Mouse (Mus musculus) liver, embryonic 12.5 days (tissue): ENCODE results near the gene Pitpnm1. TPM values are rescaled to one million over a fixed set of nuclear protein-coding genes. Genes with fewer than 3 reads are reported as not detected.
A peak's percentile ranks its signal among the peaks of the same experiment; 100 is the strongest.
"Not testable (repeated sequence)": the region's sequence is repeated elsewhere in the genome, so short reads cannot be mapped to it uniquely, and the experiment has no call there.

Experiments used
- ATAC-seq: fragments of 200-750 bp; cut with Nextera tagmentation; 2 replicates; pipeline ENCODE4 v1.8.0; 2017; ENCODE audit warnings: moderate number of reproducible peaks, mild to moderate bottlenecking, moderate library complexity
- H3K27ac ChIP-seq: fragments of 300-500 bp; sonication (generic); 2 replicates; pipeline ENCODE4 v1.5.1; 2016; ENCODE audit warnings: mild to moderate bottlenecking
- H3K27me3 ChIP-seq: fragments of 300-500 bp; sonication (generic); replicated peaks from 2 replicates; pipeline ENCODE4 v1.6.1; 2016; ENCODE audit warnings: mild to moderate bottlenecking, moderate library complexity
- H3K36me3 ChIP-seq: fragments of 300-500 bp; sonication (generic); 2 replicates; pipeline ENCODE4 v1.6.1; 2016; ENCODE audit warnings: mild to moderate bottlenecking, moderate library complexity
- H3K4me1 ChIP-seq: fragments of 300-500 bp; sonication (generic); 2 replicates; pipeline ENCODE4 v1.6.1; 2016
- H3K4me2 ChIP-seq: fragments of 300-500 bp; sonication (generic); 2 replicates; pipeline ENCODE4 v1.6.1; 2016; ENCODE audit warnings: mild to moderate bottlenecking, moderate library complexity
- H3K4me3 ChIP-seq: fragments of 300-500 bp; sonication (generic); 2 replicates; pipeline ENCODE4 v1.5.1; 2016; ENCODE audit warnings: mild to moderate bottlenecking, moderate library complexity
- H3K9ac ChIP-seq: fragments of 300-500 bp; sonication (generic); 2 replicates; pipeline ENCODE4 v1.6.1; 2016; ENCODE audit warnings: mild to moderate bottlenecking, moderate library complexity
- H3K9me3 ChIP-seq: fragments of 300-500 bp; sonication (generic); replicated peaks from 2 replicates; pipeline ENCODE4 v1.6.1; 2016; ENCODE audit warnings: mild to moderate bottlenecking, moderate library complexity
- WGBS: fragments of 180-500 bp; shearing (Covaris S2); methylation state at CpG from one replicate; pipeline ENCODE4 v1.1.7; 2016; ENCODE audit not compliant: insufficient replicate concordance; 5-methylcytosine and 5-hydroxymethylcytosine counted together
- polyA plus RNA-seq: library from polyadenylated mRNA; unstranded; fragments of >200 nt; fragmentation: Nextera tagmentation; extraction: Ambion mirVana; gene quantifications from 2 replicates; pipeline ENCODE4 v1.2.1, GENCODE M21; 2016

Pitpnm1 gene
- polyA plus RNA-seq, 1 experiment from 2014 or later, result 5.0 TPM

DNA sequence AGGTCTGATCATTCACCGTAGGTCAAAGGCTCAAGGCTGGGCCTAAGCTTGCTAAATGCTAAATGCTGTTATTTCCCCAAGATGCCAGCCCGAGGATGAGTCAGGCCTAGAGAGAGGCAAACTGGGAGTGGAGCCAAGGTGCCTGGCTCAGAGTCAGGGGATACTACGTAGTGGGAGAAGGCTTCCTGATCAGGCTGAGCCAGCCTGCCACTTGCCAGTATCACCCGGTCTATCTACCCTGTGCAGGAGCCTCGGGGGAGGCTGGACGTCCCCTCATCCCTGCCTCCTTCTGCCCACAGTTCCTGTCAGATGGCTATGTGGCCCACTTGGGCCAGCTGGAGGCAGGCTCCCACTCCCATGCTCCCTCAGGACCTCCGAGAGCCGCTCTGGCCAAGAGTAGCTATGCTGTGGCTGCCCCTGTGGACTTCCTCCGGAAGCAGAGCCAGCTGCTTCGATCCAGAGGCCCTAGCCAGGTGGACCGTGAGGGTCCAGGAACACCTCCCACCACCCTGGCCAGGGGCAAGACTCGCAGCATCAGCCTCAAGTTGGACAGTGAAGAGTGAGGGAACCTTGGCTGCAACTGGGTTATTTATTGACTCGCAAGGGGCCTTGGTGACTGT is 13.5 kb downstream of the Pitpnm1 start:
- ATAC-seq, result peak; percentile 74
- H3K9ac ChIP-seq, result peak overlapping the region; percentile 55
- peak overlapping the region; percentile 66 for H3K27ac ChIP-seq
- no peaks in the 10 kb centered on the region for H3K27me3 ChIP-seq
- peak overlapping the region; percentile 13; the same call in 1 of the 2 replicates for H3K4me3 ChIP-seq
- no peaks in the 10 kb centered on the region for H3K9me3 ChIP-seq
- peaks cover 24% of the 10 kb centered on the region for H3K4me1 ChIP-seq
- 41% methylated on average over 13 of the region's 13 CpGs for WGBS
- peaks cover 57% of the 10 kb centered on the region for H3K36me3 ChIP-seq
- peak overlapping the region; percentile 52 for H3K4me2 ChIP-seq

DNA sequence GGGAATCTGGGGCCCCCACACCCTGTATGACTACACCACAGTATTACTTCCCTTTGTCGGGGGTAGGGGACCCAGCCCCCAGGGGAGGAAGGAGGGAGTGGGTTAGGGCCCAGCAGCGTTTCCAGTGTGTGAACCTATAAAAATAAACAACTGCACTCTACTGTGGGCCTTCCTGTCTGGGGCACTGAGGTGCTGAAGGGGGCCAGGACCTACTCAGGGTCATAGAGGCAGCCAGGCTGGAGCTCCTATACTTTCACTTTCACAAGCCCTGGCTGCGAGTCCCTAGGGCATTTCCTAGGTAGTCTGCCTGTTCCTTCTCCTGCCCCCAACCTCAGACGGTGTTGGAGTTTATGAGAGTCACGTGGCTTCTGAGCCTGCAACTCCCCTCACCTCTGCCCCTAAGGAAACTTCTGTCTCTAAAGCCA is 14.0 kb downstream of the Pitpnm1 start:
- H3K36me3 ChIP-seq, result peaks cover 59% of the 10 kb centered on the region
- peak overlapping the region; percentile 52 for H3K4me2 ChIP-seq
- 14% methylated on average over 5 of the region's 5 CpGs for WGBS
- no peaks in the 10 kb centered on the region for H3K9me3 ChIP-seq
- H3K9ac ChIP-seq, result peak overlapping the region; percentile 55
- H3K27me3 ChIP-seq, result no peaks in the 10 kb centered on the region
- ATAC-seq, result peak; percentile 20; the same call in 1 of the 2 replicates
- H3K4me1 ChIP-seq, result peaks cover 24% of the 10 kb centered on the region
- H3K27ac ChIP-seq, result peak overlapping the region; percentile 66
- H3K4me3 ChIP-seq, result peak overlapping the region; percentile 15; the same call in 1 of the 2 replicates

DNA sequence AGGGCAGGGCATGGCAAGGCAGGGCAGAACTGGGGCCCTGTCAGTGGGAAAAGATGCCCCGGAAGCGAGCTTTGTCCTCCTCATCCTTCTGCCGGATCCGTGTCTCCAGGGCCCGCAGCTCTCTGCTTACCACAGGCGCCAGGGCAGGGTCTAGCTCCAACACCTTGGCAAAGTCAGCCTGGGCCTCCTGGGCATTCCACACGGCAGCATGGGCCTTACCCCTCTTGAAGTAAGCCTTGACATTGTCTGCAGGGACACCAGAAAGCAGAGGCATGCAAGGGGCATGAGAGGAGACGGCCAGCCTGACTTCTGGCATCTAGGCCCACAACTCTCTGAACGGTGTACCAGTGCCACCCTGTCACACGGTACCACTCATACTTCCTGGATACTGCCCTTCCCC is 14.8 kb downstream of the Pitpnm1 start:
- H3K9ac ChIP-seq, result peak overlapping the region; percentile 55; the same call in 1 of the 2 replicates
- peak overlapping the region; percentile 52 for H3K4me2 ChIP-seq
- no peaks in the 10 kb centered on the region for H3K9me3 ChIP-seq
- peaks cover 27% of the 10 kb centered on the region for H3K4me1 ChIP-seq
- ATAC-seq, result no peak
- 87% methylated on average over 10 of the region's 10 CpGs for WGBS
- no peaks in the 10 kb centered on the region for H3K27me3 ChIP-seq
- no peak overlapping the region for H3K4me3 ChIP-seq
- peaks cover 61% of the 10 kb centered on the region for H3K36me3 ChIP-seq
- H3K27ac ChIP-seq, result 0 out of 2 replicates have a peak overlapping the region, but pooled peaks have one; percentile 66

DNA sequence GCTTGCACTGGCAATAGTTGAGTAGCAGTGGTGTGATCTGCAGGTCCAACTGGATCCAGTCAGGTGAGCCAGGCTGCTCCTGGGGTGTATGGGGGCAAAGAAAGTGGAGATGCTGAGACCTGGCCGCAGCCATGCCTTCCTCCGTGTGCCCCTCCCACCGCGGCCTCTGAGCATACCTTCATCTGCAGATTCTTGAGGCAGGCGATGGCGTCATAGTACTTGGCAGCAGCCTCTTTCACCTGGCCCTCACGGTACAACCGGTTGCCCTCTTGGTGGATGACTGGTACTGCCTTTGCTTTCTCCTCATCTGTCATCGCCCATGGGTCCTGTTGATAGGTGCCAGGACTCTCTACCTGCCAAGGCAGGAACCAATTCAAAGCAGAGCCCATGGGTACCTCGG is 15.3 kb downstream of the Pitpnm1 start:
- H3K36me3 ChIP-seq, result peaks cover 61% of the 10 kb centered on the region

DNA sequence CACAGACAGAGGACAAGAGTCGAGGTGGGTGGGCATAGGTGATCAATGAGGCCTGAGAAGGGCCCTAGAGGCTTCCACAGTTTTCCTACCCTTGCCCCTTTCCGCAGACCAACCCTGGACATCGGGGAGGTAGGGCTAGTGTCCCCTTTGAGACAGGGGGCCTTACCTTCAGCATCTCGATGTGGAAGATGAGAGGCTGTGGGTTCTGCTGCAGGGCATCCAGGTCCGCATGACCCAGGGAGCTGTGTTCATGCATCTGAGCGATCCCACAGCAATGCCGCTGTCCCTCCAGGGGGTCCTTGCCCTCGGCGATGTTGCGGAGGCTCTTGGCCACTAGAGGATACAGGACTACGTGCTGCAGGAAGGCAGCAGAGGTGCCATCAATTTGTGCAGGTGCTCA is 16.0 kb downstream of the Pitpnm1 start:
- Histone ChIP-seq H3K4me1 (peaks cover 40% of the 10 kb centered on the region), H3K4me2 (no peak overlapping the region), H3K9me3 (no peaks in the 10 kb centered on the region), H3K36me3 (peaks cover 61% of the 10 kb centered on the region), H3K4me3 (no peak overlapping the region), H3K27me3 (no peaks in the 10 kb centered on the region), H3K27ac (no peak overlapping the region), H3K9ac (no peak overlapping the region)
- WGBS, result 80% methylated on average over 11 of the region's 11 CpGs
- ATAC-seq, result no peak

More for the DNA sequence above, 15.3 kb downstream of the Pitpnm1 start:
- no peak overlapping the region for H3K4me3 ChIP-seq
- no peak for ATAC-seq
- H3K9ac ChIP-seq, result no peak overlapping the region
- H3K27me3 ChIP-seq, result no peaks in the 10 kb centered on the region
- 91% methylated on average over 10 of the region's 10 CpGs for WGBS
- H3K4me1 ChIP-seq, result peaks cover 33% of the 10 kb centered on the region
- no peak overlapping the region for H3K27ac ChIP-seq
- no peaks in the 10 kb centered on the region for H3K9me3 ChIP-seq
- H3K4me2 ChIP-seq, result no peak overlapping the region

DNA sequence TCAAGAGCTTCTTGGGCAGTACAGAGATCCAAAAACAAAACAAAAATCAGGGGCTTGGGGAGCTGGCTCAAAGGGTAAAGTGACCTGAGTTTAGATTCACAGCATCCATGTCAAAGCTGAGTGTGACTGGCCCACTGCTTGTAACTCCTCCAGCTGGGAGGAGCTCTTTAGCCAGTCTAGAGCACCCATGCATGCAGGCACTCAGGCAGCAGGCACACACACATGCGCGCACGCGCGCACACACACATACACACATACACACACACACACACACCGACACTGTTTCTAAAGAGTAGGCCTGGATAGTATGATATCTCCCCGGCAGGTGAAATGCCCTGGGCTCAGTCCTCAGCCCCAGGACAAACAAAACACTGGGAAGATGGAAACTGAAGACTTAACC is 17.2 kb downstream of the Pitpnm1 start:
- peaks cover 49% of the 10 kb centered on the region for H3K4me1 ChIP-seq
- H3K27ac ChIP-seq, result no peak overlapping the region
- H3K4me2 ChIP-seq, result no peak overlapping the region
- H3K36me3 ChIP-seq, result peaks cover 61% of the 10 kb centered on the region
- H3K9me3 ChIP-seq, result no peaks in the 10 kb centered on the region
- no peak overlapping the region for H3K4me3 ChIP-seq
- 92% methylated on average over 7 of the region's 7 CpGs for WGBS
- H3K27me3 ChIP-seq, result no peaks in the 10 kb centered on the region
- no peak overlapping the region for H3K9ac ChIP-seq
- no peak for ATAC-seq

DNA sequence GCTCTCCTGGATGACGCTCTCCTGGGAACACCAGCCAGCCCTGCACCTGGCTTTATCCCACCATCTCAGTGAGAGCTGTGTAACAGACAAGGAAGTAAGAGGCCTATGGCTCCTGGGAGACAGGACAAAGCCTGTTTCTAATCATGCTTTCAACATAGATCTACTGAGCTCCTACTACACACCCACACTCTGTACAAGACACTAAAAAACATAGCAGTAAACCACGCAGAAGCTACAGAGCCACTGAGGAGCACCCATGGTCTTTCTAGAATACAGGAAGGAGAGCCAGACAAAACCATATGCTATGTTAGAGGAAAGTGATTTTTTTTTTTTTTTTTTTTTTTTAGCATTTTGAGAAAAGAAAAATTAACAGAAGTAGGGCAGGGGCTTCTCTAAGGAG is 18.6 kb downstream of the Pitpnm1 start:
- Histone ChIP-seq H3K9me3 (no peaks in the 10 kb centered on the region), H3K4me3 (no peak overlapping the region), H3K4me1 (peaks cover 52% of the 10 kb centered on the region), H3K9ac (no peak overlapping the region), H3K27me3 (no peaks in the 10 kb centered on the region), H3K27ac (no peak overlapping the region), H3K36me3 (peaks cover 48% of the 10 kb centered on the region), H3K4me2 (no peak overlapping the region)
- ATAC-seq, result no peak
- WGBS, result 84% methylated on average over 2 of the region's 2 CpGs

DNA sequence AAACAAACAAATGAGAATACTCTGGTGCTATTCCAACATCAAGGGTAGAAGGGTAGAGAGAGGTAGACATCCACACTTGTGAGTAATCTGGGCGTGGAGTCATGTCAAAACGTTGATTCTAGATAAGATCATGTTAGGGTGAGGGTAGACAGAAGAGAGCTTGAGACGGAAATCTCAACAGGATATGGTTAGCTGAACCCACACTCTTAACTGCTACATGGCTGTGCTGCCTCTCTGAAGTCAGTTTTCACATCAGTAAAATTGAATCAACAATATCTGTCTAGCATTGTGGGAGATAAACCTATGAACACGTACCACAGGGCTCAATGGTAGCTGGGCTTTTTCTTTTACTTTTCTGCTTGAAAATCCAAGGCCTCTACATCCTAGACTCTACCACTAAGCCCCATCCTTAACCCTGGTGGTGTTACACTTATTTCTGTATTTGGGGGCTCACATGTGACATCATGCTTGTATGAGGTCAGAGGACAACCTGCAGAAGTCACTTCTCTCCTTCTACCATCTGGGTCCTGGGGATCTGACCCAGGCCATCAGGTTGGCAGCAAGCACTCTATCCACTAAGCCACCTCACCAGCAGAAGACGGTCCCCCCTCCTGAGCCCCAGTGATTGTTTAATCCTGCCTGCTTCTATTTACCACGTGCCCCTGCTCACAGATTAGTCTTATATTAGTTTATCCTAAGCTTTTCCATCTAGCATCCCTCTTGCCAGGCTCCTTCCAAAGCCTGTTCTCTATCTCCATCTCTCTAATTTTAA is 20.1 kb downstream of the Pitpnm1 start:
- no peaks in the 10 kb centered on the region for H3K9me3 ChIP-seq
- no peak for ATAC-seq
- H3K4me1 ChIP-seq, result peaks cover 53% of the 10 kb centered on the region
- 61% methylated on average over 6 of the region's 6 CpGs for WGBS
- H3K27me3 ChIP-seq, result no peaks in the 10 kb centered on the region
- peaks cover 36% of the 10 kb centered on the region for H3K36me3 ChIP-seq
- no peak overlapping the region for H3K4me3 ChIP-seq
- no peak overlapping the region for H3K9ac ChIP-seq
- no peak overlapping the region for H3K27ac ChIP-seq
- H3K4me2 ChIP-seq, result peak overlapping the region; percentile 70; the same call in 1 of the 2 replicates

DNA sequence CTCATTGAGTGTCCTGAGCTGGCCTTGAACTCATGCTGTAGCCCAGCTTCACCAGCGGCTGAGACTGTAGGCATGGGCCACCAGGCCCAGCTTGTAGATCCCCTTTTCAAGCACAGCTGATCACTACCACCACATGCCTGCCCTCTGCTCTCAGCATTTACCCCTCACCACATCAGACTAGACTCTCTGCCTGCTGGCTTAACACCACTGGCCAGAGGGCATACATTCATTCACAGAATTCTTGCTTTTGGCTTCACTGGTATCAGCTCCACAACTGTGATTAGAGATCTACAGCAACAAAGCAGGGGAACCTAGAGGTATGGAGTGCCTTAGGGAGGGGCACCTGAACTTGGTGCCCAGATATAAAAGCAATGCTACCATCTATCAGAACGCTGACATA is 20.7 kb downstream of the Pitpnm1 start:
- Histone ChIP-seq H3K4me1 (peaks cover 59% of the 10 kb centered on the region), H3K4me3 (peak overlapping the region; percentile 51; the same call in 1 of the 2 replicates), H3K27ac (0 out of 2 replicates have a peak overlapping the region, but pooled peaks have one; percentile 14), H3K9ac (no peak overlapping the region), H3K4me2 (peak overlapping the region; percentile 70), H3K9me3 (no peaks in the 10 kb centered on the region), H3K36me3 (peaks cover 30% of the 10 kb centered on the region), H3K27me3 (no peaks in the 10 kb centered on the region)
- WGBS, result 85% methylated on average over 2 of the region's 2 CpGs
- no peak for ATAC-seq

DNA sequence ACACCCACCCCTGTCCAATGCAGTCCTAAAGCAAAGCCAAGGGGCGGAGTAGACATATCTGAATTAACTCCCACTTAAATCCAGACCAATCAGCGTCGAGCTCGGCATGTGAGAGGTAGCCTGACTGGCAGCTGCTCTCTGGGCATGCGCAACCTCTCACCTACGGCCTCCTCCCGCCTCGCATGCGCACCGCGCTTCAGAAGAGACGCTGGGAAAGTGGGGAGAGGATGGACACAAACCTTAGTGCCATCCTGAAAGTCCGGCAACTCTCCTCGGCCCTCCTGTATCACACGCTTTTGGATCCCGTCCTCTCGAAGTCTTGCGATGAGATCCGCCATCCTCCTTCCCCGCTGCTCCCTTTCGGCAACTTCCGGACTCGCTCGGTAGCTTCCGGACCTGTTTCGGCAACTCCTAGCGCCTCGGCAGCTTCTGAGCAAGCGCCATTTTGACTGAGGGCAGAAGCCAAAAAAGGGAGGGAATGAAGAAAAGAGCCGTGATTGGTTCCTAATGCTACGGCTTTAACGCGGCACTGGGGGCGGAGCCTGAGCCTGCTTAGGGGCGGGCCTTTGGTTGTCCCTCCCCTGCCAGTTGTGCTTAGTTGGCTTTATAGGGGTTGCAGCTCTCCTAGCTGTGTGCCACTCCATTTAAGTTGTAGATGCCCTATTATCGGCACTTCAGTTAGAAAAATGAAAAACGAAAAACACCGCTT is 21.5 kb downstream of the Pitpnm1 start:
- H3K9me3 ChIP-seq, result no peaks in the 10 kb centered on the region
- H3K4me3 ChIP-seq, result peak overlapping the region; percentile 51
- no peaks in the 10 kb centered on the region for H3K27me3 ChIP-seq
- WGBS, result 3% methylated on average over 38 of the region's 38 CpGs
- H3K4me1 ChIP-seq, result peaks cover 60% of the 10 kb centered on the region
- peak; percentile 69 for ATAC-seq
- H3K27ac ChIP-seq, result peak overlapping the region; percentile 85
- peak overlapping the region; percentile 53 for H3K9ac ChIP-seq
- H3K4me2 ChIP-seq, result peak overlapping the region; percentile 70
- H3K36me3 ChIP-seq, result peaks cover 22% of the 10 kb centered on the region

DNA sequence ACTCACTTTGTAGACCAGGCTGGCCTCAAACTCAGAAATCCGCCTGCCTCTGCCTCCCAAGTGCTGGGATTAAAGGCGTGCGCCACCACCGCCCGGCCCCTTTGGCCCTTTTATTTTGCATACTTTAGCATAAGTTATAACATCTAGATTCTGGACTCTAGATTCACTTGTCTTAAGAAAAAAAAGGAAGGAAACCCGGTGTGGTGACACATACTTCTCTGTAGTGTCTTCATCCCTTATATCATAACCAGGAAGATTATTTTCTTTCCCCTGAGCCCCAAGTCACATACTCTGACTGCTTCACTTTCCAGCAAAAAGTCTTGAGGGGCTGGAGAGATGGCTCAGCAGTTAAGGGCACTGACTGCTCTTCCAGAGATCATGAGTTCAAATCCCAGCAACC is 22.1 kb downstream of the Pitpnm1 start:
- Histone ChIP-seq H3K4me1 (peaks cover 66% of the 10 kb centered on the region), H3K9ac (0 out of 2 replicates have a peak overlapping the region, but pooled peaks have one; percentile 36), H3K4me2 (peak overlapping the region; percentile 70), H3K36me3 (peaks cover 16% of the 10 kb centered on the region), H3K27ac (peak overlapping the region; percentile 85)
- not testable (repeated sequence) for H3K9me3 ChIP-seq, H3K4me3 ChIP-seq, ATAC-seq, H3K27me3 ChIP-seq
- WGBS, result 34% methylated on average over 6 of the region's 6 CpGs
